Mouse (Mus musculus) embryonic facial prominence, embryonic 13.5 days (tissue): ENCODE data around the gene Spr. TPM values are rescaled to one million over a fixed set of nuclear protein-coding genes. Genes with fewer than 3 reads are reported as not detected.
"Not testable (repeated sequence)": the region's sequence is repeated elsewhere in the genome, so short reads cannot be mapped to it uniquely, and the experiment has no call there.

Experiments
- ATAC-seq: fragments of 200-750 bp; cut with Nextera tagmentation; 2 replicates; pipeline ENCODE4 v1.8.0; 2017; ENCODE audit warnings: low read depth; ENCODE audit not compliant: insufficient number of reproducible peaks, insufficient read depth, low FRiP score, low TSS enrichment
- H3K27ac ChIP-seq: fragments of 300-500 bp; sonication (generic); 2 replicates; pipeline ENCODE4 v1.5.1; 2015; ENCODE audit warnings: moderate library complexity, mild to moderate bottlenecking, inconsistent platforms
- H3K27me3 ChIP-seq: fragments of 300-500 bp; sonication (generic); 2 replicates; pipeline ENCODE4 v1.6.1; 2015; ENCODE audit warnings: mild to moderate bottlenecking, inconsistent platforms
- H3K36me3 ChIP-seq: fragments of 300-500 bp; sonication (generic); 2 replicates; pipeline ENCODE4 v1.6.1; 2015; ENCODE audit warnings: mild to moderate bottlenecking, inconsistent platforms
- H3K4me1 ChIP-seq: fragments of 300-500 bp; sonication (generic); 2 replicates; pipeline ENCODE4 v1.6.1; 2015; ENCODE audit warnings: inconsistent platforms
- H3K4me2 ChIP-seq: fragments of 300-500 bp; sonication (generic); 2 replicates; pipeline ENCODE4 v1.6.1; 2015; ENCODE audit warnings: moderate library complexity, mild to moderate bottlenecking, inconsistent platforms
- H3K4me3 ChIP-seq: fragments of 300-500 bp; sonication (generic); 2 replicates; pipeline ENCODE4 v1.5.1; 2015; ENCODE audit warnings: mild to moderate bottlenecking, inconsistent platforms
- H3K9ac ChIP-seq: fragments of 300-500 bp; sonication (generic); 2 replicates; pipeline ENCODE4 v1.6.1; 2015; ENCODE audit warnings: mild to moderate bottlenecking, inconsistent platforms
- H3K9me3 ChIP-seq: fragments of 300-500 bp; sonication (generic); 2 replicates; pipeline ENCODE4 v1.6.1; 2016; ENCODE audit warnings: inconsistent platforms
- WGBS: fragments of 180-500 bp; shearing (Covaris S2); methylation state at CpG from one replicate; pipeline ENCODE4 v1.1.7; 2015; ENCODE audit warnings: mixed read lengths; 5-methylcytosine and 5-hydroxymethylcytosine counted together
- polyA plus RNA-seq: library from polyadenylated mRNA; unstranded; fragments of >200 nt; fragmentation: Nextera tagmentation; extraction: Ambion mirVana; gene quantifications from 2 replicates; pipeline ENCODE4 v1.2.1, GENCODE M21; 2015

Gene Spr
- polyA plus RNA-seq, 1 experiment from 2014 or later, result 50.4 TPM

GRCm38 (mm10) chr6:85117545-85118511 lies 19.7 kb downstream of the Spr start:
- not testable (repeated sequence) for H3K36me3 ChIP-seq, H3K9me3 ChIP-seq, ATAC-seq, H3K27ac ChIP-seq, H3K27me3 ChIP-seq, H3K4me2 ChIP-seq, H3K9ac ChIP-seq, H3K4me1 ChIP-seq, H3K4me3 ChIP-seq
- 41% methylated on average over 11 of the region's 11 CpGs for WGBS

DNA sequence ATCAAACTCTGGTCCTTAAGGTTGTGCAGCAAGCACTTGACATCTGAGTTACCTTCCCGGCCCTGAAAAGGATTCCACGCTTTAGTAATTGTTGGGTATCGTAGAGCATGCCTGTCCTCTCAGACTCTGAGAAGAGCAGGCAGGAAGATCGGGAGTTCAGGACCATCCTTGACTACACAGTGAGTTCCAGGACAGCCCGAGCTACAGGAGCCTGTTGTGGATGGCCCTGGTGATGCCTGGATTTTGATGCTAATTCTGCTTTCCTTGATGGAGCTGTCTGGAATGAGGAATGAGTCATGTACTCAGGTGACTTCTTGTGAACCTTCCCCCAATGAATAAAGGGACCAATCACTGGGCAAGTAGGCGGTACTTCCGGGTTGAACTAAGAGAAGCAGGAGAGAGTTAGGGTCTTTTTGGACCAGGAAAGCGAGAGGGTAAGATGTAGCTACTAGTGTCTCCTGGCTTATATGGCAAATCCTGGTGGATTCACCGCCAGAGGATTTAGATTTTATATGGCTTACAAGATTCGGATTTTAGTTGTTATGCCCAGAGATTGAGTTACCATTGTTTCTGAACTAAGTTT lies 32.4 kb downstream of the Spr start:
- no peaks in the 10 kb centered on the region for H3K9me3 ChIP-seq
- H3K9ac ChIP-seq, result no peak overlapping the region
- no peak overlapping the region for H3K4me3 ChIP-seq
- no peaks in the 10 kb centered on the region for H3K36me3 ChIP-seq
- 81% methylated on average over 10 of the region's 10 CpGs for WGBS
- no peak overlapping the region for H3K27ac ChIP-seq
- ATAC-seq, result no peak
- H3K27me3 ChIP-seq, result no peaks in the 10 kb centered on the region
- no peak overlapping the region for H3K4me2 ChIP-seq
- H3K4me1 ChIP-seq, result no peaks in the 10 kb centered on the region

DNA sequence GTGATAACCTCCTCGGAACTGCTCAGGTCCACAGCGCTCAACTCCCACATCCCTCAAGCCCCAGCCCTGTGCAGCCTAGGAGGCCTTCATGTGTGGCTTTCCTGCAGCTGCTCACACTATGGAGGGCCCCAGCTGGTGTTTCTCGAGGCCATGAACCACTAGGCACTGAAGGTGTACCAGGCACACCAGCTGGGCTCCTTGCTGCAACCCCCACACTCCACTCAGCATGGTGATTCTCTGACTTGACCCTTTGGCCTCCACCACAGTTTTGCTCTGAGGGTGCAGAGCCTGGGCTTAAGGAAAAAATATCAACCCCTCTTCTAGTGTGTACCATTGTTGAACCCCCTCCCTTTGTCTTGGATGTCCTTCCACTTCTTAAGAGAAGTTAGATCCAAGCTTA lies 34.2 kb downstream of the Spr start:
- H3K27ac ChIP-seq, result no peak overlapping the region
- H3K4me3 ChIP-seq, result no peak overlapping the region
- no peak for ATAC-seq
- no peak overlapping the region for H3K9ac ChIP-seq
- no peaks in the 10 kb centered on the region for H3K4me1 ChIP-seq
- 82% methylated on average over 3 of the region's 3 CpGs for WGBS
- H3K9me3 ChIP-seq, result no peaks in the 10 kb centered on the region
- no peaks in the 10 kb centered on the region for H3K27me3 ChIP-seq
- no peak overlapping the region for H3K4me2 ChIP-seq
- H3K36me3 ChIP-seq, result no peaks in the 10 kb centered on the region

DNA sequence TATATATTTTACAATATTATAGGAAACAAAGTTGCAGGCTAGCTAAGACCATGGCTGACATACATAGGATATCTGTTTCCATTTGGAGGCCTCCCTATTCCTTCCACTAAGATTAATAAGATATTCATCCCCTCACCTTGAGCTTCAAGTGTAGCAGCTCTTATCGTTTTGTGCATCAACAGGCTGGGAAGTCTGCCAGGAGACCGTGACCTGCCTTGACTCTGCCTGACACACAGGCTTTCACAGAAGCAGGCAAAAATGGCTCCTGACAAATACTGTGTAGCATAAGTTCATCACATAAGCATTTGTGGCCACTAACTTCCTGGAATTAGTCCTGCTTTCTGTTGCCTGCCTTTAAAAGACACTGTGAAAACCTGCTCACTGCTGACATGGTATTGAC lies 41.1 kb downstream of the Spr start:
- Histone ChIP-seq H3K4me2 (no peak overlapping the region), H3K9me3 (no peaks in the 10 kb centered on the region), H3K4me3 (no peak overlapping the region), H3K4me1 (no peaks in the 10 kb centered on the region), H3K27me3 (no peaks in the 10 kb centered on the region), H3K27ac (no peak overlapping the region), H3K36me3 (no peaks in the 10 kb centered on the region), H3K9ac (no peak overlapping the region)
- ATAC-seq, result no peak
- 64% methylated on average over 2 of the region's 2 CpGs for WGBS

DNA sequence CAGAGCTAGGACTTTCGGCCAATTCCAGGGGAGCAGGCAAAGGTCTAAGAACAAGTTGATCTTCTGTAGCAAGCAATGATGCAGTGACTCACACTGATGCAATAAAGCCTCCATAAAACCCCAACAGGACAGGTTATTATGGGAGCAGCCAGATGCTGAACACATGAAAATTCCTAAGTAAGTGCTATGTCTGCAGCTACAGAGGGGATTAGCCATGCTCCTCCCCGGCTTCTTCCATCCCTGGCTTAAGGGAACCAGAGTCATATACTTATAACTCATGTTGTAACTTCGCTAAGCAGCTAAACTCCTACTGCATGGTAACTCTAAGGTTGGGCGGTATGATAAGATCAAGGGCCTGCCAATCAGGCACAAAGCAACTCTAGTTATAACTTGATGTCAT lies 50.1 kb downstream of the Spr start:
- Histone ChIP-seq H3K4me3 (no peak overlapping the region), H3K27me3 (no peaks in the 10 kb centered on the region), H3K9ac (no peak overlapping the region), H3K4me2 (no peak overlapping the region), H3K27ac (no peak overlapping the region), H3K9me3 (no peaks in the 10 kb centered on the region), H3K4me1 (peaks cover 5% of the 10 kb centered on the region; the same call in 1 of the 2 replicates), H3K36me3 (no peaks in the 10 kb centered on the region)
- 60% methylated on average over 4 of the region's 4 CpGs for WGBS
- ATAC-seq, result no peak

GRCm38 (mm10) chr6:85086645-85087044 lies 50.9 kb downstream of the Spr start:
- no peaks in the 10 kb centered on the region for H3K9me3 ChIP-seq
- peaks cover 5% of the 10 kb centered on the region; the same call in 1 of the 2 replicates for H3K4me1 ChIP-seq
- H3K27me3 ChIP-seq, result no peaks in the 10 kb centered on the region
- no peak overlapping the region for H3K4me2 ChIP-seq
- 74% methylated on average over 3 of the region's 3 CpGs for WGBS
- H3K27ac ChIP-seq, result no peak overlapping the region
- no peaks in the 10 kb centered on the region for H3K36me3 ChIP-seq
- no peak overlapping the region for H3K4me3 ChIP-seq
- H3K9ac ChIP-seq, result no peak overlapping the region
- no peak for ATAC-seq

Other genes with a start within 250 kb of the Spr start
- 40.9 and 46.6 TPM in 2 replicates for gene Exoc6b, start 68.3 kb downstream of the Spr start, polyA plus RNA-seq
- 0.35 and 0.47 TPM in 2 replicates for gene Emx1, start 49.7 kb upstream of the Spr start, polyA plus RNA-seq
- 7.0 and 8.2 TPM in 2 replicates for gene Sfxn5, start 195.7 kb upstream of the Spr start, polyA plus RNA-seq
- gene Rab11fip5, start 236.9 kb upstream of the Spr start, polyA plus RNA-seq, result 13.6 and 14.7 TPM in 2 replicates